ENCODE assay signal across 19 mouse cellular contexts in genomic region chr1:125837507-125837906, GRCm38 (mm10).
"Had no signal": no experiment of that assay in that cellular context is flagged by ENCODE, and none has a peak within 500 bp of the region (broad histone marks: within the 10 kb centered on the region; RNA-seq: fewer than 3 reads in every experiment).

No protein-coding gene starts in this region.

- H3K9me3 ChIP-seq: limb, embryonic 12.5 days; midbrain, embryonic 10.5 days; neural tube, embryonic 15.5 days had no signal

- H3K9ac ChIP-seq: limb, embryonic 12.5 days; neural tube, embryonic 15.5 days had no signal

- H3K4me3 ChIP-seq: layer of hippocampus, adult 2 months; left cerebral cortex, adult 2 months; limb, embryonic 12.5 days; midbrain, embryonic 10.5 days; myocyte; neural tube, embryonic 15.5 days had no signal

- H3K4me2 ChIP-seq: limb, embryonic 12.5 days; neural tube, embryonic 15.5 days had no signal

- H3K36me3 ChIP-seq: limb, embryonic 12.5 days; midbrain, embryonic 10.5 days; neural tube, embryonic 15.5 days had no signal

- ATAC-seq: hindbrain, embryonic 16.5 days; inflammation-experienced regulatory T-cells, adult 6 months; lung, postnatal 0 days had no signal

- DNase-seq: kidney, adult 8-10 months; kidney, postnatal 4 days; lung, adult 18-20 months; lung, postnatal 36 days; midbrain, embryonic 14.5 days; right cerebral cortex, adult 18-20 months; thymus, adult 2 months; thymus, postnatal 36 days had no signal

- H3K27ac ChIP-seq: kidney, postnatal 0 days; layer of hippocampus, adult 2 months; left cerebral cortex, adult 2 months; limb, embryonic 12.5 days; midbrain, embryonic 10.5 days; neural tube, embryonic 15.5 days; stomach, postnatal 0 days had no signal

- H3K27me3 ChIP-seq: limb, embryonic 12.5 days; neural tube, embryonic 15.5 days had no signal
